Mouse (Mus musculus) neural tube, embryonic 13.5 days (tissue): Measurements from ENCODE around the gene Cers5. TPM values are rescaled to one million over a fixed set of nuclear protein-coding genes. Genes with fewer than 3 reads are reported as not detected.

Source experiments
- ATAC-seq: fragments of 200-750 bp; cut with Nextera tagmentation; 2 replicates; pipeline ENCODE4 v1.8.0; 2017; ENCODE audit warnings: low read depth, mild to moderate bottlenecking, moderate TSS enrichment, moderate library complexity
- H3K27ac ChIP-seq: fragments of 300-500 bp; sonication (generic); replicated peaks from 2 replicates; pipeline ENCODE4 v1.5.1; 2015; ENCODE audit warnings: moderate library complexity, mild to moderate bottlenecking, inconsistent platforms
- H3K27me3 ChIP-seq: fragments of 300-500 bp; sonication (generic); 2 replicates; pipeline ENCODE4 v1.6.1; 2015; ENCODE audit warnings: mild to moderate bottlenecking, inconsistent platforms
- H3K36me3 ChIP-seq: fragments of 300-500 bp; sonication (generic); 2 replicates; pipeline ENCODE4 v1.6.1; 2015; ENCODE audit warnings: mild to moderate bottlenecking, inconsistent platforms
- H3K4me1 ChIP-seq: fragments of 300-500 bp; sonication (generic); replicated peaks from 2 replicates; pipeline ENCODE4 v1.6.1; 2015; ENCODE audit warnings: inconsistent platforms
- H3K4me2 ChIP-seq: fragments of 300-500 bp; sonication (generic); 2 replicates; pipeline ENCODE4 v1.6.1; 2015; ENCODE audit warnings: inconsistent platforms, mild to moderate bottlenecking, moderate library complexity
- H3K4me3 ChIP-seq: fragments of 300-500 bp; sonication (generic); 2 replicates; pipeline ENCODE4 v1.5.1; 2015; ENCODE audit warnings: mild to moderate bottlenecking, inconsistent platforms
- H3K9ac ChIP-seq: fragments of 300-500 bp; sonication (generic); 2 replicates; pipeline ENCODE4 v1.6.1; 2015; ENCODE audit warnings: moderate library complexity, mild to moderate bottlenecking, inconsistent platforms
- H3K9me3 ChIP-seq: fragments of 300-500 bp; sonication (generic); 2 replicates; pipeline ENCODE4 v1.6.1; 2016; ENCODE audit warnings: inconsistent platforms
- WGBS: fragments of 180-500 bp; shearing (Covaris S2); methylation state at CpG from one replicate; pipeline ENCODE4 v1.1.7; 2015; 5-methylcytosine and 5-hydroxymethylcytosine counted together
- polyA plus RNA-seq: library from polyadenylated mRNA; unstranded; fragments of >200 nt; fragmentation: Nextera tagmentation; extraction: Ambion mirVana; gene quantifications from 2 replicates; pipeline ENCODE4 v1.2.1, GENCODE M21; 2015

Cers5 gene
- polyA plus RNA-seq, 1 experiment from 2014 or later = 77.2 TPM

GRCm38 (mm10) chr15:99712666-99713559 lies 59.8 kb downstream of the Cers5 start:
- Histone ChIP-seq H3K4me1 (peaks cover 46% of the 10 kb centered on the region), H3K27ac (peak overlapping the region; percentile 46), H3K4me3 (no peak overlapping the region), H3K27me3 (no peaks in the 10 kb centered on the region), H3K4me2 (no peak overlapping the region), H3K9me3 (no peaks in the 10 kb centered on the region), H3K36me3 (peaks cover 72% of the 10 kb centered on the region), H3K9ac (peak overlapping the region; percentile 31; the same call in 1 of the 2 replicates)
- ATAC-seq = no peak
- WGBS = 64% methylated on average over 13 of the region's 13 CpGs

DNA sequence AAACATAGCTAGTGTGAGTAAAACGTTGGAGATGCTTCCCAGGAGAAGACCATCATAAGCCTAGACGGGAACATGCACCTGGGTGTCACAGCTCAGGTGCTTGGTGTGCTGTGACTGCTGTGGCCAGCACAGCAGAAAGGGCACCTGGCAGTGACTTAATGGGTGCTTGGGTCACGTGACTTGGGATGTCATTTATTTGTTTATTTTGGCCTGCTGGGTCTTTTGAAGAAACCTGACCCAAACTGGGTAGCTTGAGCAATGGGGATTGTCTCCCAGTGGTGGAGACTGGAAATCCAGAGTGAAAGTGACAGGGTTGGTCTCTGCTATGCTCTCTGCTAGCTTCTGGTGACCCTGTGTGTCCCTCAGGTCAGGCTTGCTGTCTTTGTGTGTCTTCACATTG lies 61.2 kb downstream of the Cers5 start:
- peaks cover 33% of the 10 kb centered on the region for H3K4me1 ChIP-seq
- no peaks in the 10 kb centered on the region for H3K27me3 ChIP-seq
- H3K36me3 ChIP-seq = peaks cover 86% of the 10 kb centered on the region
- no peak overlapping the region for H3K4me2 ChIP-seq
- WGBS = 76% methylated on average over 3 of the region's 3 CpGs
- H3K9ac ChIP-seq = no peak overlapping the region
- no peak for ATAC-seq
- H3K27ac ChIP-seq = no peak overlapping the region
- H3K4me3 ChIP-seq = no peak overlapping the region
- no peaks in the 10 kb centered on the region for H3K9me3 ChIP-seq

DNA sequence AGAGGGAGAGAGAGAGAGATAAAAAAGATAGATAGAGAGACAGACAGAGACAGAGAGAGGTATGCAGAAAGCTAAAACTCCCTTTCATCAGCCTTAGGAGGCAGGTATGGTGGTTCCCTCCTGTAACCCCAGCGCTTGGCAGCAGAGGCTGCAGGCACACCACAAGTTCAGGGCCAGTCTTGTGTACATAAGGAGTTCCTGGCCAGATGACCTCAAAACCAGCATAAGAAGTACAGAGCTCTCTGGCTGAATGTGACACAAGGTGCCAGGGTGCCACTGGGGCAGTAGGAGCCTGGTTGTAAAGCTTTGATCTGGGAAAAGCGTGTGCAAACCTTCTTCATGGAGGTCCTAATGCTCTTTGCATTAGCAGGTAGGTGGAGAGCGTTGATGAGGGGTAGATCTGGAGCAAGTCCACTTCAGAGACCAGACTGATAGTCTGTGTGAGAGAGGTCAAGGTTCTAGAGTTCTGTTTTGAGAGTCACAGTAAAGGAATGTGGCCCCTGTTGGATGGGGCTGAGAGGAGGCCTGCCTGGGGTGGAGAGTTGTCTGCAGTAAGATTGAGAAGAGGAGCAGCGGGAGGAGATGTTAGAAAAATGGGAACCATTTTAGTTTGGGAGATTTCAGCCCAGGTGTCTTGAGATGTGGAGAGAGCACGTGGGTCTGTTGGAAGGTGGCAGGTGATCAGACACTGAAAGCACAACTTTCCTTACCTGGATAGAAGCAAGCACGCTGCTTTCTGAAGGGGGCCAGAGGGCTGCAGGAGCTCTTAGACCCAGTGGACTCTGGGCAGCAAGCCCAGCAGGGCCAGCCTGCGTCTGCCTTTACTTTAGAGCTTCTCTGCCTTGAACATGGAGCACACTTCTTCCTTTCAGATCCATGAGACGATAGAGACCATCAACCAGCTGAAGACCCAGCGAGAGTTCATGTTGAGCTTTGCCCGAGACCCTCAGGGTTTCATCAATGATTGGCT lies 62.2 kb downstream of the Cers5 start:
- Histone ChIP-seq H3K36me3 (peaks cover 93% of the 10 kb centered on the region), H3K27me3 (no peaks in the 10 kb centered on the region), H3K9ac (no peak overlapping the region), H3K27ac (no peak overlapping the region), H3K4me3 (no peak overlapping the region), H3K4me1 (peaks cover 30% of the 10 kb centered on the region), H3K9me3 (no peaks in the 10 kb centered on the region), H3K4me2 (no peak overlapping the region)
- ATAC-seq = no peak
- WGBS = 90% methylated on average over 10 of the region's 10 CpGs

DNA sequence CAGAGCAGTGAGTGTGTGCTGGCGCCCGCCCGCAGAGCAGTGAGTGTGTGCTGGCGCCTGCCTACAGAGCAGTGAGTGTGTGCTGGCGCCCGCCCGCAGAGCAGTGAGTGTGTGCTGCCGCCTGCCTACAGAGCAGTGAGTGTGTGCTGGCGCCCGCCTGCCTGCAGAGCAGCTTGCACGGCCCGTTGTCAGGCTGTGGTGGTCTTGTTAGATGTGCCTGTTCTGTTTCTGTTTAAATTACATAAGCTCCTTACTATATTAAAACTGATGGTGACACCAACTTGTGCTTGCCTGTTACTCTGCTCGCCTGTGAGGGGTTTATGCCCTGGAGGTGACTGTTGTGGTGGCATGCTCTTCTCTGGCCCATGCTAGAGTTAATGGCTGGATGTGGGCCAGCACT lies 64.5 kb downstream of the Cers5 start:
- H3K4me1 ChIP-seq = peaks cover 41% of the 10 kb centered on the region
- H3K9me3 ChIP-seq = no peaks in the 10 kb centered on the region
- ATAC-seq = no peak
- no peak overlapping the region for H3K4me2 ChIP-seq
- H3K4me3 ChIP-seq = no peak overlapping the region
- no peak overlapping the region for H3K9ac ChIP-seq
- H3K27me3 ChIP-seq = no peaks in the 10 kb centered on the region
- H3K27ac ChIP-seq = no peak overlapping the region
- 96% methylated on average over 13 of the region's 13 CpGs for WGBS
- H3K36me3 ChIP-seq = peaks cover 92% of the 10 kb centered on the region

DNA sequence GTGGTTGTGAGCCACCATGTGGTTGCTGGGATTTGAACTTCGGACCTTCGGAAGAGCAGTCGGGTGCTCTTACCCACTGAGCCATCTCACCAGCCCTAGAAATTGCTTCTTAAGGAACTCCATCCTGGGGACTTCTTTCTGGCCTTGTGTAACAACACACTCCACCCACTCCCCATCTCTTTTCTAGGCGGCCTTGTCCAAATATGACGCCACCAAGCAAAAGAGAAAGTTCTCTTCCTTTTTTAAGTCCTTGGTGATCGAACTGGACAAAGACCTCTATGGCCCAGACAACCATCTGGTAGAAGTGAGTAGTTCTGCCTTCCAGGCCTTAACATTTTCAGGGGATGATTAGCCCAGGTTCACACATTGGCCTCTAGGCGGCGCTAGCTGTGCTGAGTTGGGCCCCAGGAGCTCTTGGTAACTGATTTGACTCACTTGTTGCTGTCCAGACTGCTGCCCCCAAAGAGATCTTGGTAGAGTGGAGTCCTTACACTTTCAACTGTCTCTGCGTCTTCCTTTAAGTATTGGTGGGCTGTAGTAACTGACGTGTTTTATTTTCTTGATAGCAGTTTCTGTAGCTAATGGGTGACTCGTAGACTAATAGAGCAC lies 67.1 kb downstream of the Cers5 start, which contains the start of gene Gm17349:
Gene Gm17349 (minus strand): TSS at position 51 of the 609 bp plus-strand sequence.
- Histone ChIP-seq H3K4me1 (peaks cover 40% of the 10 kb centered on the region), H3K4me3 (peak within 1 kb of the TSS; percentile 78), H3K36me3 (peaks cover 67% of the 10 kb centered on the region), H3K27me3 (no peaks in the 10 kb centered on the region), H3K9me3 (no peaks in the 10 kb centered on the region), H3K27ac (peak within 1 kb of the TSS; percentile 99), H3K9ac (peak within 1 kb of the TSS; percentile 97), H3K4me2 (peak within 1 kb of the TSS; percentile 99)
- ATAC-seq = no peak
- whole genome bisulfite sequencing = 61% methylated on average over 11 of the region's 11 CpGs

DNA sequence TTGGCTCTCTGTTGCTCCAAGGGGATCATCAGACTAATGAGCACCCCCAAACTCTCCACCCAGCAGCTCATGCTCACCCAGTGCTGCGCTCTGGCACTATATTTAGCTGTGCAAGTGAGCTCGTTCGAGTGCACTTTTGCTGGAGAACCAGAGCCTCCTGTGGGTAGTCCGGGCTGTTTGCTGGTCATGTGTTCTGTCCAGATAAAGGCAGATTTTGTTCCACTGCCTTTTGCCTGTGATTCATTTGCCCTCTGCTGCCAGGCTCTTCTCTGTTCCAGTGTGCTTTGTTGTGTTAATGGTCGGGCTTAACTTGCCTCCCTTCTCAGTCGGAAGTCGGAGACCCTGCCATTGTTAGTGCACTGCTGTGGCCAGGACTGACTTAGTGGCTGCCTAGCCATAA lies 67.8 kb downstream of the Cers5 start:
- H3K9ac ChIP-seq = peak overlapping the region; percentile 97
- peak overlapping the region; percentile 99 for H3K4me2 ChIP-seq
- H3K27me3 ChIP-seq = no peaks in the 10 kb centered on the region
- peak overlapping the region; percentile 78 for H3K4me3 ChIP-seq
- no peaks in the 10 kb centered on the region for H3K9me3 ChIP-seq
- peak overlapping the region; percentile 99 for H3K27ac ChIP-seq
- H3K36me3 ChIP-seq = peaks cover 67% of the 10 kb centered on the region
- peaks cover 40% of the 10 kb centered on the region for H3K4me1 ChIP-seq
- no peak for ATAC-seq
- WGBS = 17% methylated on average over 7 of the region's 7 CpGs

DNA sequence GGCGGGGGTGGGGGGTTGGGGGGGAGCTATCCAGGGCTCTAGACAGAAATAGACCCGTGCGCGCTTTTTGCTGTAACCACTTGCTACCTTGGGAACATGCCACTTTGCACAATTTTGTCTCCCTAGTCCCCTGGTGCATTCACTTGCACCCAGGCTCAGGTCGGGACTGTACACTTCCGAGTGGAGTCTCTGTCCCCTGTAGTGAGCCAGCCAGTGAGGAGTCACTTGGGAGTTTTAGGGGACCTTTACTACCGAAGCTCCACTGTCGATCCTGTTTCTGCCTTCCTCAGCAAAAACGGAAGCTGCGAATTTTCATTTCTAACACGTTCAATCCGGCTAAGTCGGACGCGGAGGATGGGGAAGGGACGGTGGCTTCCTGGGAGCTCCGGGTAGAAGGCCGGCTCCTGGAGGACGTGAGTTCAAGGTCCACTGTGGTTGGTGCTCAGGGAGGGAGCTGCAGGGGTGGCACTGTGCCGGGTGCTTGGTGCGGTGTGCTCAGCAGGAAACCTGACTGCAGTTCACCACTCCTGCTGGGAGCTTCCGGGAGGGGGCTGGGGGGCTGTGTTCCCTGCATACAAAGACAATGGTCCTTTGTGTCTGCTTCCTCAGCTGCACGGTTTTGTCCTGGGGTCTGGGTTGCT lies 68.5 kb downstream of the Cers5 start:
- Histone ChIP-seq H3K9me3 (no peaks in the 10 kb centered on the region), H3K4me1 (peaks cover 40% of the 10 kb centered on the region), H3K9ac (peak overlapping the region; percentile 97), H3K27me3 (no peaks in the 10 kb centered on the region), H3K36me3 (peaks cover 67% of the 10 kb centered on the region), H3K4me3 (peak overlapping the region; percentile 78), H3K27ac (peak overlapping the region; percentile 99), H3K4me2 (peak overlapping the region; percentile 99)
- 17% methylated on average over 23 of the region's 23 CpGs for WGBS
- ATAC-seq = no peak

DNA sequence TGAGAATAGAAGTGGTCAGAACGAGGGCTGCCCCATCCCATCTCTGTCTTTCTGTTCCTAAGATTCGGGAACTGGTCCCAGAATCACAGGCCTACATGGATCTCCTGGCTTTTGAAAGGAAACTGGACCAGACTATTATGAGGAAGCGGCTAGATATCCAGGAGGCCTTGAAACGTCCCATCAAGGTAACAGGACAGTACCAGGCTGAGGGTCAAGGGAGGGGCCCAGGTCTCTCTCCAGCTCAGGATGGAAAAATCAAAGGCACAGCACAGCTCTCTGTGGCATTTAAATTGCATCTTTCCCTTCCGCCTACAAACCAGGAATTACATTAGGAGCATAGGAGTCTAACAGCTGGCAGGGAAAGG lies 69.0 kb downstream of the Cers5 start:
- Histone ChIP-seq H3K4me3 (peak overlapping the region; percentile 78), H3K27me3 (no peaks in the 10 kb centered on the region), H3K9me3 (no peaks in the 10 kb centered on the region), H3K4me1 (peaks cover 40% of the 10 kb centered on the region), H3K9ac (peak overlapping the region; percentile 97), H3K36me3 (peaks cover 67% of the 10 kb centered on the region), H3K27ac (peak overlapping the region; percentile 99), H3K4me2 (peak overlapping the region; percentile 99)
- 48% methylated on average over 5 of the region's 5 CpGs for WGBS
- no peak for ATAC-seq

DNA sequence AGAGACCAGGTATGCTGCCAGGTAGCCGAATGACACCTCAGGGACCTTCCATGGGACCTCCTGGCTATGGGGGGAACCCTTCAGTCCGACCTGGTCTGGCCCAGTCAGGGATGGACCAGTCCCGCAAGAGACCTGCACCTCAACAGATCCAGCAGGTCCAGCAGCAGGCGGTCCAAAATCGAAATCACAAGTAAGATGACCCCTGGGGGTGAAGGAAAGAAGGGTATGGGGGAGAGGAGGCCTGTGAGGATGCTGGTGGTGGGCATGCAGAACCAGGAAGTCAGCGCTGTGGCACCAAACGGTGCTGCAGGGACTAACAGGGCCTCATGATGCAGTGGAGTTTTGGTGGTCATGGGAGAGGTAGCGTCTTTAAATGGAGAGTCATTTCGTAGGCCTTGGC lies 69.6 kb downstream of the Cers5 start:
- Histone ChIP-seq H3K9ac (peak overlapping the region; percentile 97), H3K36me3 (peaks cover 66% of the 10 kb centered on the region), H3K9me3 (no peaks in the 10 kb centered on the region), H3K4me1 (peaks cover 40% of the 10 kb centered on the region), H3K4me3 (peak overlapping the region; percentile 78), H3K4me2 (peak overlapping the region; percentile 99), H3K27ac (peak overlapping the region; percentile 99), H3K27me3 (no peaks in the 10 kb centered on the region)
- 53% methylated on average over 9 of the region's 9 CpGs for WGBS
- no peak for ATAC-seq

GRCm38 (mm10) chr15:99701999-99702900 lies 70.4 kb downstream of the Cers5 start, which contains the start of gene Smarcd1:
TSS of gene Smarcd1 (plus strand) at chr15:99702129.
- Histone ChIP-seq H3K4me2 (peak within 1 kb of the TSS; percentile 99), H3K9me3 (no peaks in the 10 kb centered on the region), H3K4me1 (peaks cover 40% of the 10 kb centered on the region), H3K27ac (peak within 1 kb of the TSS; percentile 99), H3K9ac (peak within 1 kb of the TSS; percentile 97), H3K4me3 (peak within 1 kb of the TSS; percentile 78), H3K36me3 (peaks cover 66% of the 10 kb centered on the region), H3K27me3 (no peaks in the 10 kb centered on the region)
- ATAC-seq = peak; percentile 94
- 2% methylated on average over 71 of the region's 71 CpGs for WGBS
